Mouse (Mus musculus): Measurements from ENCODE around the gene Mybpc1. TPM values are rescaled to one million over a fixed set of nuclear protein-coding genes. Genes with fewer than 3 reads are reported as not detected.

Gene Mybpc1
- polyA plus RNA-seq, 1 experiment from 2014 or later = 0.57 TPM

GRCm38 (mm10) chr10:88580786-88581185 is 24.2 kb downstream of the Mybpc1 start:
- TF ChIP-seq EP300 (optimal IDR thresholded peaks at IDR 0.05) = no peak
- no peak for TF ChIP-seq CTCF (IDR thresholded peaks at IDR 0.05; ENCODE audit: low read depth)
- H3K4me1 ChIP-seq (replicated peaks; ENCODE audit: control insufficient read depth, insufficient read depth) = no peaks in the 10 kb centered on the region
- no peaks in the 10 kb centered on the region for H3K9me3 ChIP-seq (ENCODE audit: control insufficient read depth, low read length)
- WGBS = 81% methylated on average over 5 of the region's 5 CpGs
- DNase-seq (ENCODE audit: low spot score) (no peak), ATAC-seq (ENCODE audit: low FRiP score, low TSS enrichment) (no peak)
- H3K4me3 ChIP-seq (ENCODE audit: low read depth, low read length) = no peak overlapping the region
- no peak overlapping the region for H3K9ac ChIP-seq (ENCODE audit: low read length)
- H3K27me3 ChIP-seq (ENCODE audit: control insufficient read depth, insufficient read depth, low read length) = no peaks in the 10 kb centered on the region
- no peak overlapping the region for H3K4me2 ChIP-seq (replicated peaks; ENCODE audit: low read depth)
- no peaks in the 10 kb centered on the region for H3K36me3 ChIP-seq (ENCODE audit: control insufficient read depth, insufficient read depth, low read length)
- no peak overlapping the region for H3K27ac ChIP-seq (replicated peaks)

- H3K4me3 ChIP-seq (ENCODE audit: low read depth, low read length) = no peak overlapping the region
- H3K9me3 ChIP-seq (ENCODE audit: control insufficient read depth, low read length) = no peaks in the 10 kb centered on the region
- no peaks in the 10 kb centered on the region for H3K4me1 ChIP-seq (replicated peaks; ENCODE audit: control insufficient read depth, insufficient read depth)
- ATAC-seq (ENCODE audit: low FRiP score, low TSS enrichment) = no peak
- H3K27me3 ChIP-seq (ENCODE audit: control insufficient read depth, insufficient read depth, low read length) = no peaks in the 10 kb centered on the region
- no peak overlapping the region for H3K9ac ChIP-seq (ENCODE audit: low read length)
- H3K27ac ChIP-seq (replicated peaks) = no peak overlapping the region
- H3K36me3 ChIP-seq (ENCODE audit: control insufficient read depth, insufficient read depth, low read length) = no peaks in the 10 kb centered on the region
- DNase-seq (ENCODE audit: low spot score) = no peak
- WGBS = 54% methylated on average over 4 of the region's 4 CpGs
- TF ChIP-seq CTCF (IDR thresholded peaks at IDR 0.05; ENCODE audit: low read depth) (no peak), EP300 (optimal IDR thresholded peaks at IDR 0.05) (no peak)
- H3K4me2 ChIP-seq (replicated peaks; ENCODE audit: low read depth) = no peak overlapping the region
Measured at GRCm38 (mm10) chr10:88578651-88579050, 26.3 kb downstream of the Mybpc1 start.

GRCm38 (mm10) chr10:88574115-88574635 is 30.8 kb downstream of the Mybpc1 start:
- Histone ChIP-seq H3K27me3 (ENCODE audit: control insufficient read depth, insufficient read depth, low read length) (no peaks in the 10 kb centered on the region), H3K36me3 (ENCODE audit: control insufficient read depth, insufficient read depth, low read length) (no peaks in the 10 kb centered on the region), H3K4me1 (replicated peaks; ENCODE audit: control insufficient read depth, insufficient read depth) (no peaks in the 10 kb centered on the region), H3K4me3 (ENCODE audit: low read depth, low read length) (no peak overlapping the region), H3K9ac (ENCODE audit: low read length) (no peak overlapping the region), H3K27ac (replicated peaks) (no peak overlapping the region), H3K9me3 (ENCODE audit: control insufficient read depth, low read length) (no peaks in the 10 kb centered on the region), H3K4me2 (replicated peaks; ENCODE audit: low read depth) (no peak overlapping the region)
- 72% methylated on average over 8 of the region's 8 CpGs for WGBS
- no peak for DNase-seq (ENCODE audit: low spot score)
- no peak for ATAC-seq (ENCODE audit: low FRiP score, low TSS enrichment)
- TF ChIP-seq CTCF (IDR thresholded peaks at IDR 0.05; ENCODE audit: low read depth) = no peak
- no peak for TF ChIP-seq EP300 (optimal IDR thresholded peaks at IDR 0.05)

GRCm38 (mm10) chr10:88572123-88572522 is 32.8 kb downstream of the Mybpc1 start:
- no peak overlapping the region for H3K4me2 ChIP-seq (replicated peaks; ENCODE audit: low read depth)

GRCm38 (mm10) chr10:88557046-88557445 is 47.9 kb downstream of the Mybpc1 start:
- H3K27me3 ChIP-seq (ENCODE audit: control insufficient read depth, insufficient read depth, low read length) = no peaks in the 10 kb centered on the region
- no peak overlapping the region for H3K27ac ChIP-seq (replicated peaks)
- no peak overlapping the region for H3K9ac ChIP-seq (ENCODE audit: low read length)
- no peak for DNase-seq (ENCODE audit: low spot score)
- no peaks in the 10 kb centered on the region for H3K36me3 ChIP-seq (ENCODE audit: control insufficient read depth, insufficient read depth, low read length)
- no peaks in the 10 kb centered on the region for H3K4me1 ChIP-seq (replicated peaks; ENCODE audit: control insufficient read depth, insufficient read depth)
- 83% methylated on average over 6 of the region's 6 CpGs for WGBS
- no peak for ATAC-seq (ENCODE audit: low FRiP score, low TSS enrichment)
- no peak overlapping the region for H3K4me2 ChIP-seq (replicated peaks; ENCODE audit: low read depth)
- H3K4me3 ChIP-seq (ENCODE audit: low read depth, low read length) = no peak overlapping the region
- H3K9me3 ChIP-seq (ENCODE audit: control insufficient read depth, low read length) = no peaks in the 10 kb centered on the region
- TF ChIP-seq EP300 (optimal IDR thresholded peaks at IDR 0.05) = no peak
- no peak for TF ChIP-seq CTCF (IDR thresholded peaks at IDR 0.05; ENCODE audit: low read depth)

More at GRCm38 (mm10) chr10:88572123-88572522, 32.8 kb downstream of the Mybpc1 start:
- WGBS = 76% methylated on average over 5 of the region's 5 CpGs
- Histone ChIP-seq H3K27ac (replicated peaks) (no peak overlapping the region), H3K9ac (ENCODE audit: low read length) (no peak overlapping the region), H3K9me3 (ENCODE audit: control insufficient read depth, low read length) (no peaks in the 10 kb centered on the region), H3K27me3 (ENCODE audit: control insufficient read depth, insufficient read depth, low read length) (no peaks in the 10 kb centered on the region), H3K4me3 (ENCODE audit: low read depth, low read length) (no peak overlapping the region), H3K4me1 (replicated peaks; ENCODE audit: control insufficient read depth, insufficient read depth) (no peaks in the 10 kb centered on the region), H3K36me3 (ENCODE audit: control insufficient read depth, insufficient read depth, low read length) (no peaks in the 10 kb centered on the region)
- ATAC-seq (ENCODE audit: low FRiP score, low TSS enrichment) (no peak), DNase-seq (ENCODE audit: low spot score) (no peak)
- no peak for TF ChIP-seq CTCF (IDR thresholded peaks at IDR 0.05; ENCODE audit: low read depth)

- no peaks in the 10 kb centered on the region for H3K9me3 ChIP-seq (ENCODE audit: control insufficient read depth, low read length)
Measured at GRCm38 (mm10) chr10:88552738-88553137, 52.2 kb downstream of the Mybpc1 start.

More at GRCm38 (mm10) chr10:88552738-88553137, 52.2 kb downstream of the Mybpc1 start:
- H3K27me3 ChIP-seq (ENCODE audit: control insufficient read depth, insufficient read depth, low read length) = no peaks in the 10 kb centered on the region
- H3K4me2 ChIP-seq (replicated peaks; ENCODE audit: low read depth) = no peak overlapping the region
- no peak for TF ChIP-seq EP300 (optimal IDR thresholded peaks at IDR 0.05)
- peak; percentile 41 for TF ChIP-seq CTCF (IDR thresholded peaks at IDR 0.05; ENCODE audit: low read depth)
- no peak overlapping the region for H3K27ac ChIP-seq (replicated peaks)
- H3K36me3 ChIP-seq (ENCODE audit: control insufficient read depth, insufficient read depth, low read length) = no peaks in the 10 kb centered on the region
- ATAC-seq (ENCODE audit: low FRiP score, low TSS enrichment) = no peak
- no peak overlapping the region for H3K4me3 ChIP-seq (ENCODE audit: low read depth, low read length)
- DNase-seq (ENCODE audit: low spot score) = no peak
- H3K4me1 ChIP-seq (replicated peaks; ENCODE audit: control insufficient read depth, insufficient read depth) = no peaks in the 10 kb centered on the region
- H3K9ac ChIP-seq (ENCODE audit: low read length) = no peak overlapping the region
- WGBS = 95% methylated on average over 2 of the region's 2 CpGs

All from stomach, postnatal 0 days (tissue).